Mouse (Mus musculus) T-cell, adult 2 months (primary cell): Measurements from ENCODE around the gene Wipf1.

ENCODE experiments used
- DNase-seq: peaks from one replicate; pipeline ENCODE4 v3.0.0; 2022; ENCODE audit warnings: low spot score

Wipf1 gene

DNA sequence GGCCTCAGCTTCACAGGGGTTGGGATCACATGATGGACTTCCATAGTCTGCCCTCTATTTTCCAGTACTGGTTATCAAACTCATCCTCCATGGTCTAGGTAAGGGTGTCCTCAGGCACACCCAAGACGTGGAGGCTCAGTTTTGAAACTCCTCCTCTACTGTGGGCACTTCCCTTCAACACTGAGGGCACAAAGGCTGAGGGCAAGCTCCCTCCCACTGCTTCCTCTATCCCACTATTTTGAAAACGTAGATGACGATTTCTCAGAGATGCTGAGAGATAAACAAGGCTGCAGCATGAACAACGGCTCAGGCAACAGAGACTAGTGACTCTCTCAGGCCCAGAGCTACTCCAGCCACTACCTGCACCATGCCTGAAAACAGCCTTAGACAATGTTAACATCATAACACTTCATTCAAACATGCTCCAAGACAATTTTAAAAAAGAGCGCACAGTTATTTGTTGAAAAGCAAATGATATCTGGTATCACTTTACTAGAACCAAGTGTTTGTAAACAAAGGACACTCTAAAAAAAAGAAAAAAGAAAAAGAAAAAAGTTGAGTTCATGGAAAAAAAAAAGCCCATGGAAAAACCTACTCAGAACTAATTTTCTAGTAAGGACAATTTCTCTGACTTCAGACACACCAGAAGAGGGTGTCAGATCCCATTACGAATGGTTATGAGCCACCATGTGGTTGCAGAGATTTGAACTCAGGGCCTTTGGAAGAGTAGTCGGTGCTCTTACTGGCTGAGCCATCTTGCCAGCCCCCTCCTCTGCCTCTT, 62.3 kb downstream of the Wipf1 start:
- no peak for DNase-seq

DNA sequence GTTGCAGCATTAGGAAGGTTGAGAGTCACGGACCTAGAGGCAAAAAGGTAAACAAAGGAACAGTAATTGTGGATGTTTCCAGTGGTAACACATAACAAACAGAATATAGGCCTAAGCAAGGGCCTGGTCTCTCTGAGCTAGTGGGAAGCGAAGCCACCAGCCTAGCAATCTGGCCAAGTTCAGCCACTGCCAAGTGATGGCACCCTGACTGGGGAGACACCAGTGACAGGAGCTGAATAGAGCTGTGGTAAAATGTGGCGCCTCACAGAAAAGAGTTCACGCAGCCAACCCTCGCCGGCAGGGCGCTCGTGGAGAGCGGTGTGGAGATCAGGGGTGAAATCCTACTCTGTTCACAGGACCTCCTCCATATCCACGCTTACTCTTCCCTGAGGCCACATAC, 63.1 kb downstream of the Wipf1 start:
- no peak for DNase-seq

DNA sequence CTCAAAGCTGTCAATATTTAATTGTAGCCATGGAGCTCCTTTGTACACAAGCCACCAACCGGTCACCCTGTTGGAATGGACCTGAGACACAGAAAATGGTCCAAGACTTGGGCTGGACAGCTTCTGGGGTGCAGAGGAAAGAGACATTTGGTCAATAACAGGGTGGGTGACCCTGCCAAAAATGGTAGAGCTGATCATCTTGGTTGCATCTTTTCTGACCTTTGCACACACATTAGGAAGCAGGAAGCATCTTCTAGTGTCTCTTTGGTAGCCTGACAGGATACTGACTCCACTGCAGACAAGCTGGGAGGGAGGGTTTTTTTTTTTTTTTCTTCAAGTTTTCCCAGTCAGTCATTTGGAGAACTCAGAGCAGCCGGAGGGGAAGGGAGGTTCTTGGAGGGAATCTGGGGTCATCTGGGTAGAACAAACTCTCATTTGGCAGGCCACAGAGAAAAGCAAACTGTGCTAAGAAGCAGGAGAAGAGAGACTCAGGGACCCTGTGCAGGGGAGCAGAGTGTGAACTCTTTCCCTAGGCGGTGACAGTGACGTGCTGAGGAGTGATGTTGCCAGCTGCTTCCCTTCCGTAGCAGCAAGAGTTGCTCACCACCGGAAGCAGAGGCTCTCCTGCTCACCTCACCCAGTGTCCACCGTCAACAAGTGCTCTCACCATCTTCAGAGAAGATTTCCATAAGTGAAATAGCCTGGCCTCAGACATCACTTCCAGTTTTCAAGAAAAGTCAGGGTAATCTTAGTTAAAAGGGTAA, 65.9 kb downstream of the Wipf1 start:
- peak; percentile 66 for DNase-seq

- no peak for DNase-seq
Measured at GRCm38 (mm10) chr2:73462757-73463339, 66.7 kb downstream of the Wipf1 start.

DNA sequence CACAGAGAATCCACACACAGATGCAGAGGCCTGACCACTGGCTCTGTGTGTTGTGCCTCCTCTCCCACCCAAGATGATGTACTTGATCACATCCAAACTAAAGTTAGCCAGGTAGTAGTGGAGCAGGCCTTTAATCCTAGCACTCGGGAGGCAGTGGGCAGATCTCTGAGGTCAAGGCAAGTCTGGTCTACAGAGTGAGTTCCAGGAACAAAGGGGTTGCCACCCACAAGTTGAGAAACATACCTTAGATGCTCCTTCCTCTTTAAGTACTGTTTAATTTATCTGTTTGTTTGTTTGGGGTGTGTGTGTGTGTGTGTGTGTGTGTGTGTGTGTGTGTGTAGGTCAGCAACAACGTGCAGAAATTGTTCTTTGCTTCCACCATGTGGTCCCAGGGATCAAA, 67.3 kb downstream of the Wipf1 start:
- DNase-seq = no peak

DNA sequence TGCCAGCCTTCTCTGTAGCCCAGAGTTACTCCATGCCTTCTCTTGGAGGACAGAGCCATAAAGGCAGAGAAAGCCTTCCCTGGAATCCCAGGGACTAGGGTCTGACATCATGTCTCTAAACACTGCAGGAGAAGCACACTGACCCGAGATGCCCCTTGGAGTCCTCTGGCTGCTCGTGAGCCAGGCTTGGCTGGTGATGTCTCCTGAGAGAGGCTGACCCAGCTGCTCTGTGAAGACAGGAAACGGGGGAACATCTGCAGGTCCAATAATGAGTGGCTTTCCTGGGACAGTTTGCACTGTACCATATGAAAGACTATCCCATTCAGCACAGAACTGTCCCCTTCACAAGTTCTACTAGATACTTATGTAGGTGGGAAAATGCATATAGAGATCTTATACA, 69.4 kb downstream of the Wipf1 start:
- no peak for DNase-seq

- peak; percentile 43 for DNase-seq
Measured at GRCm38 (mm10) chr2:73459607-73460153, 69.9 kb downstream of the Wipf1 start.

- DNase-seq = no peak
Measured at GRCm38 (mm10) chr2:73456886-73457285, 72.6 kb downstream of the Wipf1 start.

DNA sequence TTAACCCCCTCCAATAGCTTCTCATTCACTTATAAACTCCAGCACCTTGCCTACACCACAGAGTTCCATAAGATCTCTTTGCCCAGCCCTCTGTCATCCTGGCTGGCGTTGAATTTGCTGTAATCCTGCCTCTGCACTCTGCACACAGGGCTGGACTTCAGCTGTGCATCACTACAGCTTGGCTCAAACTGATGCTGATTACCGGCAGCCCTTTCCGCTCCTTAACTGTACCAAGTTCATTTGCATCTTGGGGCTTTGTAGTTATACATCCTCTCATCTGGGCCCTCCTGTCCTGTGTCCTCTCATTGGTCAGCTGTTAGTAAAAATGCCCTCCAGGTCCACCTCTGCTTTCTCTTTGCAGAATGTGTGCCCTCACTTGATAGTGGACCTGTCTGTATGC, 73.4 kb downstream of the Wipf1 start:
- DNase-seq = no peak

DNA sequence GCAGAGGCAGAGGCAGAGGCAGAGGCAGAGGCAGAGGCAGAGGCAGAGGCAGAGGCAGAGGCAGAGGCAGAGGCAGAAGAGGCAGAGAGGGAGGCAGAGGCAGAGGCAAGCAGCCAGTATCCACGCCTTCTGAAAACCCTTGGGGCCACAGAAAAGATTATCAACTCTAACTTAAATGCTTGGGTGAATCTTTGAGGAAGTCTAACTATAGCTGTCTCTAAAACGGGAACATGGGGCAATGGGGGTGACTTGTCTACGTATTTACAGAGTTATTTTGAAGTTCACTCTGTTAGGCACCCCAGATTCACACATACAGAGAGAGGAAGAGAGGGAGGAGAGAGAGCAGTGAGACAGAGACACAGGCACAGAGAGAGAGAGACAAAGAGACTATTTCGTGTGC, 74.0 kb downstream of the Wipf1 start:
- DNase-seq = no peak

DNA sequence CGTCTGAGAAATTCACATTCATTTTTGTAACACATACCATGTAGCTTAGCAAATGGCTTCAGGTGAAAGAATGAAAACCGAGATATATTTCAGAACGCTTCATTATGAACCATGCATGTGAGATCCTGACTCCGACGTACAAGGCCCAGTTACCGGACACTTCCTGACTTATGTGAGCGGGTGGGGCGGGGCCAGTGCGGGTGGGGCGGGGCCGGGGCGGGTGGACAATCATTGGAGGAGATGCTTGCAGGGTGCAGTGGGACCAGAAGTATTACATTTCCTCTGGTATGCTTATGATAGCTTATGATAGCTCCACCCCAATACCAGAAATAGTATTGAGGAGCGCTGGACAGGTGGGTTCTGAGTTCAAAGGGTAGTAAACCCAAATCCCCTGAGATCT, 74.9 kb downstream of the Wipf1 start:
- no peak for DNase-seq

DNA sequence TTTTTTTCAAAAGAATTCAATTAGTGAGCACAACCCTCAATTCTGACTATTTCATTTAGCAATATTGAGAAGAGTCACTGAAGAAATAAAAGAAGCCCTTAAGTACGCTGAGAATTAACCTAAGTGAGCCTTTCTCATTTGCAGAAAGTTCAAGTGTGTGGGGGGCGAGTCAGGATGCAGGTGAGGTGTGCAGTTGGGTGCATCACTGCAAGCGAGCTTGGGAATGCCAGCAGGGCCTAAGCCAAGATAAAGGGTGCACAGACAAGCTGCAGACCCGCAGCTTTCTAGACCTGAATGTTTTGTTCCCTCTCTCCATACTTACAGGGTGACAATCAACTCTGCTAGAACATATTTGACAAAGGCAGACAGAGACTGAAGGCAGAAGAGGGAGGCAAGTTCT, 75.3 kb downstream of the Wipf1 start:
- no peak for DNase-seq

DNA sequence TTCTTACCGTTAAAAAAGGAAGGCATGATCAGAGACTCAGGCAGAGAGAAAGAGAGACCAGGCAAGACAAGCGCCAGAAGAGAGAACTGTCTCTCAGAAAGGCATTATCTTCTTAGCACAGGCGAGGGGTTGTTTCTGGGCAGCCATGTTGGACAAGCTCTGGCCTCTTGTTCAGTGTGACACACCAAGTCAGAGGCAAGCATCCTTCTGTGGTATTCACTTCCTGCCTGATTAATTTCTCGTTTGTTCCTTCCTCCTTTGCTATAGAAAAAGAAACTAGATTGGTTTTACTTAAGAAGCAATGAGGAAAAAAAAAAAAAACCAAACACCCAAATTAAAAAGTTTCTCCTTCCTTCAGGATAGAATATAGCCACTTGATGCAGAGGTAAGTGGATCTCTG, 75.8 kb downstream of the Wipf1 start:
- peak; percentile 68 for DNase-seq

GRCm38 (mm10) chr2:73453085-73453484, 76.4 kb downstream of the Wipf1 start:
- DNase-seq = no peak

DNA sequence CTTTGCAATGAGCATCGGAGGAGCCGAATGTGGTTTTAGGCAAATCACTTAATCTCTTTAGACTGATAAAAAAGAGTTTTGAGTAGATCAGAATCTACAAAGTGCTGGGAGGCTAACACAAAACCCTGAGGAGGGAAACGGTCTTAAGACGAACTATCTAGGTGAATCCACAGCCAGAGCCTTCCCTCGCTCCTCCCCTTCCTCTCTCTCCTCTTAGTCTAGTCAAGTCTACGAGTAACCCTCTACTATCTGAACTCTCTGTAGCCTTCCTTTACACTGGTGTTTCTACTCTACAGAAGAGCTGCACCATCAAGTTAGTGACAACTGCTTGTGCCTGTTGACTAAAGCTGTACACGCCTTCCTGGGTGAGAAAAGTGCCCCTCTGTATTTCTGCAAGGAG, 77.0 kb downstream of the Wipf1 start:
- peak; percentile 66 for DNase-seq

- no peak for DNase-seq
Measured at GRCm38 (mm10) chr2:73451541-73451940, 78.0 kb downstream of the Wipf1 start.

DNA sequence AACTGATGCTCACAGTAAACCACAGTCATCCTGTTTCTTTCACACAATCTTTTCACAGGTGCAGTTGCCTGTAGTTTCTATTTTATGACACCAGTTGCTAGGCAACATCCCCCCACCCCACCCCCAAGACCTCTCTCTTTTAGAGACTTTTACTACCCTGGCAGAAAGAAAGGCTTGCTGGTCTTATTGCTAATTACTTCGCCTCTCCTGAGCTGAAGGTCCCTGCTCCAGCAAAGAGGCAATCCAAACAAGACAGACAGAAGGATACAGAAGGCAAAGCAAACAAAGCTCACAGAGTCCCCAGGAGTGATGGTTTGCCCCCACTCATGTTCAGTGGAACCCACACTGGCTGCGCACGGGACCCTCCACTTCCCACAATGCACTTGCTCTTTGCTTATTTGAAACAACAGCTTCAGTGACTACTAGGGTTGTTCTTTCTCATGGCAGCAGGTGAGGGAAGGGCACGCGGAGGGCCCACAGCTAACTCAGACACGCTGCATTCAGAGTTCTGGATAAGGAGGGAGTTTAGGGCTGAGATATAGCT, 79.3 kb downstream of the Wipf1 start:
- DNase-seq = peak; percentile 75

DNA sequence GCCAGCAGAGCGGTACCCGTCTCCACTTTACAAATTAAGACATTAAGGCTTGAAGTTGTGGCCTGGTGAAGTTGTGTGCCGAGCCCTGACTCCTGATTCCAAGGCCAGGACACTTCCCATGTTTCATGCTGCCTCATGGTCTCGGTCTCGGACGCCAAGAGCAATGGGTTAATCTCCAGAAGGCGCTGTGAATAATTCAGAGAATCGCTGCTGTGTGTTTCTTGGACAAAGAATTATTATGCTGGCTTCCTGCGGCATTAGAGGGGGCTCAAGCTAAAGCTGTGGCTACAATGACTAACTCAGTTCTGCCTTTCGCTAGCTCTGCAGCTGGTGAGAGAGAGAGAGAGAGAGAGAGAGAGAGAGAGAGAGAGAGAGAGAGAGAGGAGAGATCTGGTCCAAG, 85.5 kb downstream of the Wipf1 start:
- no peak for DNase-seq

DNA sequence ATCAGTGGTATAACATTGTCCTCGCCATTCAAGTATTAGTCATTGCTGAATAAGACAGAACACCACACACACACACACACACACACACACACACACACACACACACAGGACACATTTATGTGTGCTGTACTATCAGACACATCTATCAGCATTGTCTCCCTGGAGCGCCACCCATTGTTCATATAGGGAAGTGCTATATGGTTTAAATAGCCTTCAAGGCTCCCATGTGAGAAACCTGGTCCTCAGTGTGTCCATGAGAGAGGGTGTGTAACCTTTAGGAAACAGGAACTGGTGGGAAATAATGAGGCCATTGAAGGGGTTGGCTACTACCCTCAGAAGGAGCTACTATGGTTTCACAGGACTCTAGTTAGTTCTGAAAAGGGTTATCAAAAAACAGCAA, 87.5 kb downstream of the Wipf1 start:
- DNase-seq = peak; percentile 33

GRCm38 (mm10) chr2:73440319-73440718, 89.2 kb downstream of the Wipf1 start:
- DNase-seq = no peak

DNA sequence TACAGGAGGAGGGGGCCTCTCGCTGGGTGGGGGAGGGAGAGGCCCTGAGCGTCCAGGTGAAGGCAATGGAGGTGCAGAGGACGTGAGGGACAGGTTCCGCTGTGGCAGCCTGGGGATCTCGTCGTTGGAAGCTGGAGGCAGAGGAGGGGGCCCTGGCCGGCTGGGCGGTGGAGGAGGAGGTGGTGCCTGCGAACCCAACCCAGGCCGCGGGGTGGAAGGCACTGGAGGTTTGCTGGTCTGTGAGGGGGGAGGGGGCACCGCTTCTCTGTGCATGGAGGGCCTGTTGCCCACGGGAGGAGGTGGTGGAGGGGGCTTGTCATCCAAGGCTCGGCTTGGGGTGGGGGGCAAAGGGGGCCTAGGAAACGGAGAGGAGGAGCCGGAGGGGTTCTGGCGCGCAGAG, 92.6 kb downstream of the Wipf1 start:
- no peak for DNase-seq

GRCm38 (mm10) chr2:73435847-73436246, 93.7 kb downstream of the Wipf1 start:
- DNase-seq = no peak

DNA sequence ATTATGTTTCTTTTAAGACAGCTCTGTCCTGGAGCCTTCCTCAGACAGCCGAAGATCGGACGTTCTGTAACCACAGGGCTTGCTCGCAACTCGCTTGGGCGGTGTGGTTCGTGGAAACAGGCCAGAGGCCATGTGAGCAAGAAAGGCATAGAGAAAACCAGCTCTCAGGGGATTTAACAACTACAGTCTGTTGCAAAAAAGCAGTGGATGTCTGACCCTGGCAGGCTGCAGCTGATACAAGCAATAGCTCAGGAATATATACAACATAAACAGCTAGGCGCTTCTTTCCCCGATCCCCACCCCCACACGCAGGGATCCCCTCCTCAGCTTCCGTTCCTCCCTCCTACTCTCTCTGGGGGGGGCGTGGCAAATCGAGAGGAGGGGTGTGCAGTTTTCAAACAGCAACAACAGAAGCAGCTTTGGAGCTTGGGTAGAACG, 97.6 kb downstream of the Wipf1 start:
- DNase-seq = no peak
